Mouse (Mus musculus): Measurements from ENCODE around the gene Setdb2.

The Setdb2 gene

DNA sequence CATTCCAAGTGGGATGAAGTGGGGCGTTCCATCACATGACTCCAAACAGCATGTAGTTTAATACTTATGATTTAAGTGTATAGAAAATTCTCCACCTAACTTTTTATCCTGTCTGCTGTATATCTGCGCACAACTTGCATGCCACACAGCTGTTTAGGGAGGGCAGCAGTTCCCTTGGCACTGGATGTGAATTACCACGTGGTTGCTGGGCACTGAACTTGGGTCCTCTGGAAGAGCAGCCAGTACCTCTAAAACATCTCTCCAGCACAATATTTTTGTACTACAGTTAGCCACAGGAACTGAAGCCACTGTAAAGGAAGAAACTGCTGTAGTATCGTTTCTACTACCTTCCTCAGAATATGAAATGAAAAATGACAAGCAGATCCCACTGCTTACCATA is 22.5 kb downstream of the Setdb2 start:
- TF ChIP-seq GATA4 (IDR thresholded peaks at IDR 0.05; ENCODE audit: insufficient replicate concordance, low read length), result no peak

DNA sequence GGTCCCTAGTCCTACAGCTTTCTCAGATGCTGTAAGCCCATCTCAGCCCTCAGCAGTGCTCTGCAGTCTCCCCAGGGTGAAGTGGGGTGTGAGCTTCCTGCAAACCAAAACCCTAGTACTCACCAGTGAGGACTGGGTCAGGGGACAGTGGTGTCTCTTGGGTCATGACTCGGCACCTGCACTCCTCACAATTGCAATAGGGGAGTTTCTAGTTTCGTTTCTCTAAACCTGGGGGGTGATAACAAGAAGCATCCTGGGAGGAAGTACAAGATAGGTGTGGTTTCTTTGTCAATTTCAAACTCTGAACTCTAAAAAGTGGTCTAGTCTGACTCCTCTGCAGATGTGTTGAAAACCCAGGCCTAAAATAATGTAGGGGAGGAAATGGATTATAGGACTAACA is 43.7 kb downstream of the Setdb2 start:
- no peak for TF ChIP-seq GATA4 (IDR thresholded peaks at IDR 0.05; ENCODE audit: insufficient replicate concordance, low read length)

DNA sequence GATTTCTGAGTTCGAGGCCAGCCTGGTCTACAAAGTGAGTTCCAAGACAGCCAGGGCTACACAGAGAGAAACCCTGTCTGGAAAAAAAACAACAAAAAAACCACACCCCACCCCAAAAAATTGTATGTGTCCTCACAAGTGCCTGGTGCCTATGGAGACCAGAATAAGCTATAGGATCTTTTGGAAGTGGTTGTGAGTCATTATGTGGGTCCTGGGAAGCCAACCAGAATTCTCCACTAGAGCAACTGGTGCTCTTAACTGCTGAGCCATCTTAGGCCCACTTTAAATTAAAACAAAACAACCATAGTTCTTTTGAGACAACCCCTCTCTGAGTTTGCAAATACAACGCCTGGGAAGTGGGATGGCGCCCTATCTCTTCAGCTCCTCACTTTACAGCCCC is 45.4 kb downstream of the Setdb2 start, which contains the start of gene Phf11c:
Phf11c (minus strand) TSS at position 101 of the 400 bp plus-strand sequence.
- no peak for TF ChIP-seq GATA4 (IDR thresholded peaks at IDR 0.05; ENCODE audit: insufficient replicate concordance, low read length)

DNA sequence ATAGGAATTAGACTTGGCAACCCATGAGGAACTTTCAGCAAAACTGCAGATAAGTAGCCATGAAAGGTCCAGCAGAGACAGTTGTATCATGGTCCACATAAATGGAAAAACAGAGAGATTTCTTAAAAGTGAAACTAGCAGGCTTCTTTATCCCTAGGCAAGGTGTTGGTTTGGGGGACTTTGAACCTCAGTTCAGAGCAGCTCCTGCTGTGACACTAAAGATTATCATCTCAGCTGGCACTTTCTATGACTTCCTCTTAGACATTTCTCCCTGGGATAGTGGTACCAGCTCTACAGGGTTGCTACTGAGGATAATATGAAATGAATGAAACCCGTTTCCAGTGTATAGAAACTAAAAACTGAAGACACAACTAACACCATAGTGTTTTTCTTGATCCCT is 51.2 kb downstream of the Setdb2 start:
- TF ChIP-seq GATA4 (IDR thresholded peaks at IDR 0.05; ENCODE audit: insufficient replicate concordance, low read length), result no peak

- TF ChIP-seq GATA4 (IDR thresholded peaks at IDR 0.05; ENCODE audit: insufficient replicate concordance, low read length), result no peak
Measured at GRCm38 (mm10) chr14:59370348-59371068, 70.2 kb downstream of the Setdb2 start.

DNA sequence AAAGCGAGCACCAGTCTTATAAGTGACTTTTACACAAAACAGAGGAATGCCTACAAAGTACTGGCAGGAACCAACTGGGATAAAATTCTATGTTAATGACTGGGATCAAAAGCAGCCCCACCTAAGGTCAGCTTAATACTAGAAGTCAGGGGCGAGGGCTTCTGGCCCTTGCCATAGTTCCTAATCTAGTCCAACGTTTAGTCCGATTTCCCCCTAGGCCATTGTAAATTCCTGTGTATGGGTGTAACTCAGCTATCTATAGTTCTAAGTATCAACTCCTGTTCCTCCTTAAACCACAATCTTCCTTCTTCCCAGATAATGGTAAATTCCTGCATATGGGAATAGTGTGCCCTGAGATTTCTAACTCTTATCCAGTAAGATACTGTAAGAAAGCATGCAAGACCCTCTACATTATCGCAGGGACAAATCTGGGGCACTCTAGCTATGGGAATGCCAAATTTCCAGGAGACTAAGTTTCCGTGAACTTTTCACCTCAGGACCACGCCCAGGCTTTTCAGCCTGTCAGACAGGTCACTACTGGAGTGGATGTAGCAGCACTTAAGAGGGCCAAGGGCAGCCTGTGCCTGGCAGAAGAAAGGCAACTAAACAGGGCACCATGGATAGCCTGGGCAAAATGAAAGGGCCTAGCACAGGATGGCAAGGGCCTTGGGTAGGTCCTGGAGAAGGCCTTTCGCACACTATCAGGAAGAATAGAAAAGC is 74.1 kb downstream of the Setdb2 start:
- TF ChIP-seq GATA4 (IDR thresholded peaks at IDR 0.05; ENCODE audit: insufficient replicate concordance, low read length), result no peak

GRCm38 (mm10) chr14:59365244-59365644 is 75.4 kb downstream of the Setdb2 start, which contains the start of gene Phf11d:
Gene Phf11d (minus strand): TSS chr14:59365470.
- no peak for TF ChIP-seq GATA4 (IDR thresholded peaks at IDR 0.05; ENCODE audit: insufficient replicate concordance, low read length)
